ENCODE assay signal across 8 mouse cellular contexts in genomic region chr7:115366910-115367309, GRCm38 (mm10).
DNase-seq lines count a peak whose midpoint lies in the region; ATAC-seq and TF ChIP-seq lines count a peak whose summit lies in the region.
"Had no signal": no experiment of that assay in that cellular context is flagged by ENCODE, and none has a peak within 500 bp of the region (broad histone marks: within the 10 kb centered on the region; RNA-seq: fewer than 3 reads in every experiment).

No protein-coding gene starts in this region.

- H3K4me2 ChIP-seq in CH12.LX (ENCODE audit: insufficient read depth, low read depth, poor library complexity, severe bottlenecking) = no peak overlapping the region
- H3K4me2 ChIP-seq: heart, embryonic 13.5 days had no signal

- peak; percentile 64 to 83 for TF ChIP-seq CTCF in CH12.LX (conservative IDR thresholded peaks at IDR 0.05 in 1 of 2, IDR thresholded peaks at IDR 0.05 in 1 of 2; ENCODE audit: low read depth in 2 of 2, low read length in 2 of 2)
- peak; percentile 36 to 77 (median 62); a peak in 5 of 6 replicates for TF ChIP-seq CTCF in MEL (IDR thresholded peaks at IDR 0.05 in 2 of 3, conservative IDR thresholded peaks at IDR 0.05 in 1 of 3; ENCODE audit: control insufficient read depth in 1 of 3, insufficient read depth in 1 of 3, low read depth in 2 of 3, low read length in 3 of 3, poor library complexity in 1 of 3, severe bottlenecking in 1 of 3)

- TF ChIP-seq POLR2A in CH12.LX (IDR thresholded peaks at IDR 0.05; ENCODE audit: low read depth, low read length) = no peak
- TF ChIP-seq POLR2A in MEL (IDR thresholded peaks at IDR 0.05; ENCODE audit: control insufficient read depth in 1 of 2, insufficient read depth in 1 of 2, low read depth in 1 of 2, low read length in 2 of 2, poor library complexity in 1 of 2) = no peak

- peak; percentile 67 for TF ChIP-seq RAD21 in CH12.LX (IDR thresholded peaks at IDR 0.05; ENCODE audit: low read depth, low read length)
- peak; percentile 63 for TF ChIP-seq RAD21 in MEL (IDR thresholded peaks at IDR 0.05; ENCODE audit: low read depth, low read length)

- peak; percentile 43 for DNase-seq in CH12.LX (ENCODE audit: extremely low read depth)
- peak; percentile 14 for DNase-seq in MEL (ENCODE audit: low read depth, low spot score)
- DNase-seq in cerebellum, postnatal 4 days (ENCODE audit: low spot score in 2 of 2) = peak; percentile 50 to 70
- peak; percentile 21 for DNase-seq in heart, adult 8-10 months (ENCODE audit: low spot score)
- DNase-seq in layer of hippocampus, postnatal 14 days (ENCODE audit: low spot score in 2 of 2) = peak; percentile 37 to 49
- DNase-seq in thymus, adult 18-20 months = peak; percentile 12 to 31

- H3K79me2 ChIP-seq in CH12.LX (replicated peaks; ENCODE audit: control insufficient read depth, extremely low read depth, insufficient read depth, poor library complexity, severe bottlenecking) (no peaks in the 10 kb centered on the region), MEL (ENCODE audit: control insufficient read depth, insufficient read depth, low read length, poor library complexity) (no peaks in the 10 kb centered on the region)

- ATAC-seq in megakaryocyte progenitor cell, adult 5-6 weeks (replicated peaks; ENCODE audit: poor library complexity) = peak; percentile 80

- in situ Hi-C loops in CH12.LX (cut with MboI; ENCODE audit: low pct_ligation_motif_present, low pct_unique_long_range_greater_than_20kb, low sequenced_read_pairs) = no loop called here

- H3K9ac ChIP-seq in CH12.LX (ENCODE audit: insufficient read depth, low read depth) (no peak overlapping the region), MEL (ENCODE audit: control insufficient read depth, low read depth, low read length, poor library complexity, severe bottlenecking) (no peak overlapping the region)
- H3K9ac ChIP-seq: heart, embryonic 13.5 days had no signal

- dilution Hi-C loops in CH12.LX (cut with MboI; ENCODE audit: extremely low pct_ligation_motif_present, extremely low pct_unique_long_range_greater_than_20kb, low sequenced_read_pairs) = no loop called here

- H3K36me3 ChIP-seq in CH12.LX (replicated peaks in 1 of 2; ENCODE audit: control insufficient read depth in 1 of 2, insufficient read depth in 1 of 2, low read length in 1 of 2) (no peaks in the 10 kb centered on the region), MEL (ENCODE audit: control insufficient read depth in 1 of 2, insufficient read depth in 2 of 2, low read length in 2 of 2) (no peaks in the 10 kb centered on the region)
- H3K36me3 ChIP-seq: heart, embryonic 13.5 days had no signal

- no peaks in the 10 kb centered on the region for H3K27me3 ChIP-seq in CH12.LX (replicated peaks)
- H3K27me3 ChIP-seq in MEL (ENCODE audit: control insufficient read depth in 1 of 2, insufficient read depth in 2 of 2, low read length in 2 of 2) = no peaks in the 10 kb centered on the region
- H3K27me3 ChIP-seq: heart, embryonic 13.5 days had no signal

- H3K9me3 ChIP-seq in CH12.LX (replicated peaks; ENCODE audit: low read length) (no peaks in the 10 kb centered on the region), MEL (replicated peaks; ENCODE audit: insufficient read depth, low read length) (no peaks in the 10 kb centered on the region)
- H3K9me3 ChIP-seq: heart, embryonic 13.5 days had no signal

- H3K4me1 ChIP-seq in CH12.LX (ENCODE audit: control insufficient read depth in 1 of 2, insufficient read depth in 2 of 2) (no peaks in the 10 kb centered on the region), MEL (ENCODE audit: control insufficient read depth in 1 of 2, insufficient read depth in 2 of 2, low read length in 2 of 2) (no peaks in the 10 kb centered on the region)

- TF ChIP-seq EP300 in CH12.LX (IDR thresholded peaks at IDR 0.05; ENCODE audit: low read length) = no peak
- no peak for TF ChIP-seq EP300 in MEL (IDR thresholded peaks at IDR 0.05; ENCODE audit: low read depth in 1 of 2, low read length in 2 of 2)

- H3K4me3 ChIP-seq in CH12.LX (replicated peaks in 1 of 3; ENCODE audit: low read depth in 2 of 3, low read length in 2 of 3, poor library complexity in 1 of 3) (no peak overlapping the region), MEL (ENCODE audit: control insufficient read depth in 1 of 2, insufficient read depth in 1 of 2, low read depth in 2 of 2, low read length in 2 of 2) (no peak overlapping the region)
- H3K4me3 ChIP-seq: heart, embryonic 13.5 days had no signal

- H3K27ac ChIP-seq in CH12.LX (ENCODE audit: insufficient read depth, low read depth) (no peak overlapping the region), MEL (ENCODE audit: control insufficient read depth, low read depth, low read length) (no peak overlapping the region)
- H3K27ac ChIP-seq: heart, embryonic 13.5 days had no signal

TF ChIP-seq in CH12.LX, 34 proteins besides CTCF, POLR2A, EP300 and RAD21:
- TF ChIP-seq ZNF384 (IDR thresholded peaks at IDR 0.05; ENCODE audit: low read depth, low read length) (no peak), ZC3H11A (IDR thresholded peaks at IDR 0.05; ENCODE audit: low read depth, low read length) (0 out of 2 replicates have a peak, but pooled peaks have one; percentile 8), SMC3 (IDR thresholded peaks at IDR 0.05; ENCODE audit: low read depth, low read length) (peak; percentile 76)

TF ChIP-seq in MEL, 35 proteins besides CTCF, POLR2A, EP300 and RAD21:
- TF ChIP-seq SMC3 (IDR thresholded peaks at IDR 0.05; ENCODE audit: low read depth, low read length) (peak; percentile 71), NELFE (IDR thresholded peaks at IDR 0.05; ENCODE audit: low read depth, low read length) (no peak), UBTF (IDR thresholded peaks at IDR 0.05; ENCODE audit: borderline replicate concordance, insufficient read depth, low read depth, low read length) (no peak), ZC3H11A (IDR thresholded peaks at IDR 0.05; ENCODE audit: low read depth, low read length) (peak; percentile 50; the same call in 1 of the 2 replicates), ETS1 (IDR thresholded peaks at IDR 0.05; ENCODE audit: low read depth, low read length) (no peak), E2F4 (IDR thresholded peaks at IDR 0.05; ENCODE audit: borderline replicate concordance, low read depth, low read length) (no peak), ZNF384 (IDR thresholded peaks at IDR 0.05; ENCODE audit: low read depth, low read length) (no peak)

Comparison
In these comparisons a context has a peak if more than half of its experiments do, and no peak if none do; other contexts are left out.
1. Of the 35 proteins assayed by ChIP-seq in both MEL and CH12.LX: peak only in MEL: none; only in CH12.LX: none; in both: CTCF, RAD21, SMC3 and ZC3H11A; in neither: 31.